Mouse (Mus musculus) v-Abl transformed pro-B cells (cell line): ENCODE data around the gene Dusp22.

ENCODE experiments used
- in situ Hi-C, 2 experiments: fragments of 400-800 bp; cut with MboI; formaldehyde crosslinking; loops; one replicate each; pipeline ENCODE4 v1.15.1; 2025; ENCODE audit not compliant: unreplicated experiment in 2 of 2

The Dusp22 gene

GRCm38 (mm10) chr13:30659613-30660505 is at the start of gene Dusp22:
Dusp22 (plus strand) TSS chr13:30659999.
- in situ Hi-C loops = loop anchor here (5.0 to 10.0 kb wide), 3 partner anchors 78 to 95 kb away; no protein-coding TSS in a partner anchor

GRCm38 (mm10) chr13:30612079-30612794 is 47.6 kb upstream of the Dusp22 start:
- in situ Hi-C loops = no loop called here

- in situ Hi-C loops = no loop called here
These were observed 40.1 kb upstream of the Dusp22 start for GRCm38 (mm10) chr13:30619684-30620083.

- in situ Hi-C loops = no loop called here
These were observed 31.4 kb upstream of the Dusp22 start for GRCm38 (mm10) chr13:30628195-30629048.

GRCm38 (mm10) chr13:30629794-30630410 is 29.9 kb upstream of the Dusp22 start:
- in situ Hi-C loops = no loop called here

GRCm38 (mm10) chr13:30632998-30633397 is 26.8 kb upstream of the Dusp22 start:
- in situ Hi-C loops = no loop called here

GRCm38 (mm10) chr13:30636453-30636852 is 23.3 kb upstream of the Dusp22 start:
- in situ Hi-C loops = no loop called here

GRCm38 (mm10) chr13:30638378-30639115 is 21.3 kb upstream of the Dusp22 start:
- in situ Hi-C loops = no loop called here

GRCm38 (mm10) chr13:30642053-30642452 is 17.7 kb upstream of the Dusp22 start:
- in situ Hi-C loops = no loop called here

- in situ Hi-C loops = no loop called here
These were observed 11.3 kb upstream of the Dusp22 start for GRCm38 (mm10) chr13:30648461-30648860.

- in situ Hi-C loops = no loop called here
These were observed 10.6 kb upstream of the Dusp22 start for GRCm38 (mm10) chr13:30649197-30649596.

GRCm38 (mm10) chr13:30650684-30651083 is 9.1 kb upstream of the Dusp22 start:
- in situ Hi-C loops = loop anchor here in 1 of 2 experiments (5.0 kb wide), 1 partner anchor 37 kb away; no protein-coding TSS in a partner anchor

- in situ Hi-C loops = loop anchor here in 1 of 2 experiments (5.0 kb wide), 1 partner anchor 34 kb away; no protein-coding TSS in a partner anchor
These were observed 6.7 kb upstream of the Dusp22 start for GRCm38 (mm10) chr13:30653051-30653450.

GRCm38 (mm10) chr13:30654463-30654862 is 5.3 kb upstream of the Dusp22 start:
- in situ Hi-C loops = loop anchor here in 1 of 2 experiments (5.0 kb wide), 1 partner anchor 33 kb away; no protein-coding TSS in a partner anchor

GRCm38 (mm10) chr13:30656909-30657308 is 2.9 kb upstream of the Dusp22 start:
- in situ Hi-C loops = loop anchor here in 1 of 2 experiments (5.0 kb wide), 1 partner anchor 75 kb away; no protein-coding TSS in a partner anchor

GRCm38 (mm10) chr13:30657779-30658178 is 2.0 kb upstream of the Dusp22 start:
- in situ Hi-C loops = loop anchor here in 1 of 2 experiments (5.0 kb wide), 1 partner anchor 75 kb away; no protein-coding TSS in a partner anchor

- in situ Hi-C loops = loop anchor here in 1 of 2 experiments (5.0 kb wide), 1 partner anchor 76 kb away; no protein-coding TSS in a partner anchor
These were observed 1.4 kb upstream of the Dusp22 start for GRCm38 (mm10) chr13:30658201-30658996.

GRCm38 (mm10) chr13:30665261-30665660 is 5.5 kb downstream of the Dusp22 start:
- in situ Hi-C loops = loop anchor here in 1 of 2 experiments (10.0 kb wide), 1 partner anchor 90 kb away; no protein-coding TSS in a partner anchor
